Mouse (Mus musculus): ENCODE measurements around the gene Camk2g. TPM values are rescaled to one million over a fixed set of nuclear protein-coding genes. Genes with fewer than 3 reads are reported as not detected.

Gene Camk2g
- total RNA-seq, 1 experiment, result 28.7 TPM

GRCm38 (mm10) chr14:20796170-20796569 is 2.3 kb upstream of the Camk2g start:
- peaks cover 7% of the 10 kb centered on the region; the same call in 1 of the 2 replicates for H3K36me3 ChIP-seq (ENCODE audit: control insufficient read depth, insufficient read depth, low read length, poor library complexity, severe bottlenecking)
- no peak overlapping the region for H3K9ac ChIP-seq (ENCODE audit: insufficient read depth, low read depth, low read length, poor library complexity, severe bottlenecking)
- no peaks in the 10 kb centered on the region for H3K9me3 ChIP-seq (ENCODE audit: control insufficient read depth, insufficient read depth, low read depth, low read length)
- TF ChIP-seq ZNF384 (IDR thresholded peaks at IDR 0.05; ENCODE audit: low read depth, low read length) (no peak), HCFC1 (IDR thresholded peaks at IDR 0.05; ENCODE audit: borderline replicate concordance, insufficient read depth, low read length) (no peak), MAFK (IDR thresholded peaks at IDR 0.05; ENCODE audit: insufficient read depth, low read depth, low read length) (no peak), CHD2 (IDR thresholded peaks at IDR 0.05; ENCODE audit: low read depth, low read length) (no peak), ZC3H11A (IDR thresholded peaks at IDR 0.05; ENCODE audit: borderline replicate concordance, low read depth, low read length) (no peak)
- H3K4me1 ChIP-seq (ENCODE audit: control insufficient read depth in 2 of 2, insufficient read depth in 2 of 2, low read length in 2 of 2, poor library complexity in 1 of 2), result peaks cover 4 to 12% of the 10 kb centered on the region in 2 experiments; a peak in 3 of 4 replicates
- no peak for DNase-seq (ENCODE audit: low read depth, low spot score)
- H3K27ac ChIP-seq (ENCODE audit: insufficient read depth, low read depth, low read length, poor library complexity, severe bottlenecking), result no peak overlapping the region
- no peak overlapping the region for H3K4me3 ChIP-seq (ENCODE audit: insufficient read depth in 1 of 2, low read depth in 1 of 2, low read length in 2 of 2, poor library complexity in 1 of 2, severe bottlenecking in 1 of 2)
- in situ Hi-C loops (cut with MboI; ENCODE audit: low sequenced_read_pairs in 2 of 2, unreplicated experiment in 2 of 2), result no loop called here

GRCm38 (mm10) chr14:20795423-20796152 is 1.7 kb upstream of the Camk2g start:
- no peak overlapping the region for H3K27ac ChIP-seq (ENCODE audit: insufficient read depth, low read depth, low read length, poor library complexity, severe bottlenecking)
- in situ Hi-C loops (cut with MboI; ENCODE audit: low sequenced_read_pairs in 2 of 2, unreplicated experiment in 2 of 2), result no loop called here
- H3K4me1 ChIP-seq (ENCODE audit: control insufficient read depth in 2 of 2, insufficient read depth in 2 of 2, low read length in 2 of 2, poor library complexity in 1 of 2), result peaks cover 4 to 12% of the 10 kb centered on the region in 2 experiments; a peak in 3 of 4 replicates
- no peak overlapping the region for H3K4me3 ChIP-seq (ENCODE audit: insufficient read depth in 1 of 2, low read depth in 1 of 2, low read length in 2 of 2, poor library complexity in 1 of 2, severe bottlenecking in 1 of 2)
- TF ChIP-seq MAFK (IDR thresholded peaks at IDR 0.05; ENCODE audit: insufficient read depth, low read depth, low read length) (no peak), HCFC1 (IDR thresholded peaks at IDR 0.05; ENCODE audit: borderline replicate concordance, insufficient read depth, low read length) (no peak), ZC3H11A (IDR thresholded peaks at IDR 0.05; ENCODE audit: borderline replicate concordance, low read depth, low read length) (no peak), CHD2 (IDR thresholded peaks at IDR 0.05; ENCODE audit: low read depth, low read length) (no peak), ZNF384 (IDR thresholded peaks at IDR 0.05; ENCODE audit: low read depth, low read length) (no peak)
- no peaks in the 10 kb centered on the region for H3K9me3 ChIP-seq (ENCODE audit: control insufficient read depth, insufficient read depth, low read depth, low read length)
- no peak overlapping the region for H3K9ac ChIP-seq (ENCODE audit: insufficient read depth, low read depth, low read length, poor library complexity, severe bottlenecking)
- no peak for DNase-seq (ENCODE audit: low read depth, low spot score)
- H3K36me3 ChIP-seq (ENCODE audit: control insufficient read depth, insufficient read depth, low read length, poor library complexity, severe bottlenecking), result peaks cover 10% of the 10 kb centered on the region; the same call in 1 of the 2 replicates

GRCm38 (mm10) chr14:20794589-20794988 is 701 bp upstream of the Camk2g start:
- Histone ChIP-seq H3K4me3 (ENCODE audit: insufficient read depth in 1 of 2, low read depth in 1 of 2, low read length in 2 of 2, poor library complexity in 1 of 2, severe bottlenecking in 1 of 2) (peak overlapping the region; percentile 84 to 98), H3K9me3 (ENCODE audit: control insufficient read depth, insufficient read depth, low read depth, low read length) (no peaks in the 10 kb centered on the region), H3K4me1 (ENCODE audit: control insufficient read depth in 2 of 2, insufficient read depth in 2 of 2, low read length in 2 of 2, poor library complexity in 1 of 2) (peaks cover 4 to 12% of the 10 kb centered on the region in 2 experiments; a peak in 3 of 4 replicates), H3K9ac (ENCODE audit: insufficient read depth, low read depth, low read length, poor library complexity, severe bottlenecking) (peak overlapping the region; percentile 84), H3K36me3 (ENCODE audit: control insufficient read depth, insufficient read depth, low read length, poor library complexity, severe bottlenecking) (peaks cover 15% of the 10 kb centered on the region; the same call in 1 of the 2 replicates), H3K27ac (ENCODE audit: insufficient read depth, low read depth, low read length, poor library complexity, severe bottlenecking) (no peak overlapping the region)
- in situ Hi-C loops (cut with MboI; ENCODE audit: low sequenced_read_pairs in 2 of 2, unreplicated experiment in 2 of 2), result no loop called here
- TF ChIP-seq ZC3H11A (IDR thresholded peaks at IDR 0.05; ENCODE audit: borderline replicate concordance, low read depth, low read length), result no peak
- no peak for TF ChIP-seq ZNF384 (IDR thresholded peaks at IDR 0.05; ENCODE audit: low read depth, low read length)
- TF ChIP-seq MAFK (IDR thresholded peaks at IDR 0.05; ENCODE audit: insufficient read depth, low read depth, low read length), result no peak
- no peak for TF ChIP-seq CHD2 (IDR thresholded peaks at IDR 0.05; ENCODE audit: low read depth, low read length)
- TF ChIP-seq HCFC1 (IDR thresholded peaks at IDR 0.05; ENCODE audit: borderline replicate concordance, insufficient read depth, low read length), result no peak
- no peak for DNase-seq (ENCODE audit: low read depth, low spot score)

- Histone ChIP-seq H3K9me3 (ENCODE audit: control insufficient read depth, insufficient read depth, low read depth, low read length) (no peaks in the 10 kb centered on the region), H3K36me3 (ENCODE audit: control insufficient read depth, insufficient read depth, low read length, poor library complexity, severe bottlenecking) (peaks cover 18% of the 10 kb centered on the region; the same call in 1 of the 2 replicates), H3K27ac (ENCODE audit: insufficient read depth, low read depth, low read length, poor library complexity, severe bottlenecking) (no peak overlapping the region), H3K4me3 (ENCODE audit: insufficient read depth in 1 of 2, low read depth in 1 of 2, low read length in 2 of 2, poor library complexity in 1 of 2, severe bottlenecking in 1 of 2) (peak overlapping the region; percentile 97 to 98), H3K4me1 (ENCODE audit: control insufficient read depth in 2 of 2, insufficient read depth in 2 of 2, low read length in 2 of 2, poor library complexity in 1 of 2) (peaks cover 4 to 12% of the 10 kb centered on the region in 2 experiments; a peak in 3 of 4 replicates), H3K9ac (ENCODE audit: insufficient read depth, low read depth, low read length, poor library complexity, severe bottlenecking) (peak overlapping the region; percentile 94)
- in situ Hi-C loops (cut with MboI; ENCODE audit: low sequenced_read_pairs in 2 of 2, unreplicated experiment in 2 of 2), result no loop called here
- TF ChIP-seq CHD2 (IDR thresholded peaks at IDR 0.05; ENCODE audit: low read depth, low read length) (no peak), HCFC1 (IDR thresholded peaks at IDR 0.05; ENCODE audit: borderline replicate concordance, insufficient read depth, low read length) (no peak), ZC3H11A (IDR thresholded peaks at IDR 0.05; ENCODE audit: borderline replicate concordance, low read depth, low read length) (no peak), MAFK (IDR thresholded peaks at IDR 0.05; ENCODE audit: insufficient read depth, low read depth, low read length) (no peak), ZNF384 (IDR thresholded peaks at IDR 0.05; ENCODE audit: low read depth, low read length) (no peak)
- no peak for DNase-seq (ENCODE audit: low read depth, low spot score)
Measured at GRCm38 (mm10) chr14:20792922-20793757, 748 bp downstream of the Camk2g start.
